Mouse (Mus musculus) activated CD4-positive, CD25-positive, alpha-beta regulatory T cell, adult 4 months (primary cell): ENCODE results near the gene Dvl1. TPM values are rescaled to one million over a fixed set of nuclear protein-coding genes. Genes with fewer than 3 reads are reported as not detected.

Experiments
- ATAC-seq: one replicate; pipeline ENCODE4 v1.8.0; 2017
- polyA plus RNA-seq, 2 experiments: library from polyadenylated mRNA; unstranded; fragments of 100-300 nt; shearing (Covaris generic); gene quantifications; one replicate each; pipeline ENCODE4 v1.2.1; 2017

Gene Dvl1
- polyA plus RNA-seq, 2 experiments from 2014 or later = 2.1 to 2.7 TPM

DNA sequence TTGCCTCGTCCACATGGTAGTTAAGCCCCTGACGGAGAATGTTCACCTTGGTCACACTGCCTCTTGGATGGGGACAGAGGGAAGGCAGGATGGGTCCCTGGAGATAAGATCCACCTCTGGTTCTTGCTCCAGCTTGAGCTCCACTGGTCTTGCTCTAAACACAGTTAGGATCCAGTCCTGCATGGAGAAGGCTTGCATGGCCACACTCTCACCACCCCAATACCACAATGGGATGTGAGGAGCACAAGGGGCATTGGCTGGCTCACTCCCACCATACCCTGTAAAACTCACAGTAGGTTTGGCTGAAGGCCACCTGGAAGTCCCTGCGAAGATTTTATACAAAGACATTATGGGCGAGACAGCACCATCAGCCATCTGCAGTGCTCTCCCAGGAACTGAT, 61.5 kb downstream of the Dvl1 start:
- no peak for ATAC-seq

Other genes starting within 250 kb of the Dvl1 start
- gene Slc35e2, start 246.0 kb upstream of the Dvl1 start, polyA plus RNA-seq = 1 to 10 TPM; 6.2 to 8.3 TPM
- 10 to 100 TPM; 74.7 to 99.8 TPM for gene Cdk11b, start 222.5 kb upstream of the Dvl1 start, polyA plus RNA-seq
- gene Gm10563, start 202.0 kb upstream of the Dvl1 start, polyA plus RNA-seq = not detected
- not detected for gene Mmp23, start 194.0 kb upstream of the Dvl1 start, polyA plus RNA-seq
- gene Mib2, start 178.2 kb upstream of the Dvl1 start, polyA plus RNA-seq = 1 to 10 TPM; 2.2 to 6.4 TPM
- gene Fndc10, start 153.1 kb upstream of the Dvl1 start, polyA plus RNA-seq = 1 to 10 TPM; 1.2 to 1.9 TPM
- 100 to 1,000 TPM; 158 to 181 TPM for gene Ssu72, start 142.6 kb upstream of the Dvl1 start, polyA plus RNA-seq
- gene Tmem240, start 112.6 kb upstream of the Dvl1 start, polyA plus RNA-seq = under 1 TPM in 1 of 2 experiments, not detected in 1; 0.22 TPM
- gene Atad3a, start 86.3 kb upstream of the Dvl1 start, polyA plus RNA-seq = 10 to 100 TPM; 16.3 to 21.0 TPM
- under 1 TPM in 1 of 2 experiments, not detected in 1; 0.09 TPM for gene Vwa1, start 72.7 kb upstream of the Dvl1 start, polyA plus RNA-seq
- gene Tmem88b, start 61.5 kb upstream of the Dvl1 start, polyA plus RNA-seq = under 1 TPM in 1 of 2 experiments, not detected in 1; 0.16 TPM
- gene Ankrd65, start 57.0 kb upstream of the Dvl1 start, polyA plus RNA-seq = not detected
- gene Mrpl20, start 44.5 kb upstream of the Dvl1 start, polyA plus RNA-seq = 100 to 1,000 TPM; 160 to 164 TPM
- 100 to 1,000 TPM; 115 to 122 TPM for gene Ccnl2, start 34.9 kb upstream of the Dvl1 start, polyA plus RNA-seq
- 100 to 1,000 TPM; 216 TPM for gene Aurkaip1, start 16.1 kb upstream of the Dvl1 start, polyA plus RNA-seq
- 1 to 10 TPM; 4.1 to 9.9 TPM for gene Mxra8, start 7.7 kb upstream of the Dvl1 start, polyA plus RNA-seq
- under 1 TPM; 0.16 to 0.25 TPM for gene Tas1r3, start 16.0 kb downstream of the Dvl1 start, polyA plus RNA-seq
- gene Cptp, start 22.0 kb downstream of the Dvl1 start, polyA plus RNA-seq = 10 to 100 TPM; 17.7 to 18.0 TPM
- 10 to 100 TPM; 82.2 to 87.0 TPM for gene Ints11, start 22.1 kb downstream of the Dvl1 start, polyA plus RNA-seq
- gene Pusl1, start 44.4 kb downstream of the Dvl1 start, polyA plus RNA-seq = 10 to 100 TPM; 12.6 to 25.3 TPM
- 1 to 10 TPM; 4.9 to 6.5 TPM for gene Acap3, start 44.4 kb downstream of the Dvl1 start, polyA plus RNA-seq
- gene Ube2j2, start 96.4 kb downstream of the Dvl1 start, polyA plus RNA-seq = 10 to 100 TPM; 32.1 to 39.5 TPM
- 1 to 10 TPM; 2.5 to 5.7 TPM for gene C1qtnf12, start 114.9 kb downstream of the Dvl1 start, polyA plus RNA-seq
- gene B3galt6, start 145.2 kb downstream of the Dvl1 start, polyA plus RNA-seq = under 1 TPM; 0.90 to 0.95 TPM
- gene Sdf4, start 145.5 kb downstream of the Dvl1 start, polyA plus RNA-seq = 100 to 1,000 TPM; 464 to 478 TPM
- 100 to 1,000 TPM; 802 to 961 TPM for gene Tnfrsf4, start 166.4 kb downstream of the Dvl1 start, polyA plus RNA-seq
- 100 to 1,000 TPM; 770 to 845 TPM for gene Tnfrsf18, start 178.8 kb downstream of the Dvl1 start, polyA plus RNA-seq
- not detected for gene Ttll10, start 212.0 kb downstream of the Dvl1 start, polyA plus RNA-seq